Comparison of ENCODE assay signal across 10 mouse cellular contexts in genomic region chr12:84347192-84347591, GRCm38 (mm10). TPM values are rescaled to one million over a fixed set of nuclear protein-coding genes. Genes with fewer than 3 reads are reported as not detected.
DNase-seq lines count a peak whose midpoint lies in the region; ATAC-seq and TF ChIP-seq lines count a peak whose summit lies in the region.
"Had no signal": no experiment of that assay in that cellular context is flagged by ENCODE, and none has a peak within 500 bp of the region (broad histone marks: within the 10 kb centered on the region; RNA-seq: fewer than 3 reads in every experiment).

No protein-coding gene starts in this region.

- no peaks in the 10 kb centered on the region for H3K9me3 ChIP-seq in limb, embryonic 11.5 days (ENCODE audit: control insufficient read depth, low read length)
- H3K9me3 ChIP-seq in stomach, embryonic 16.5 days (replicated peaks; ENCODE audit: control insufficient read depth, low read length), result no peaks in the 10 kb centered on the region
- no peaks in the 10 kb centered on the region for H3K9me3 ChIP-seq in neural tube, embryonic 15.5 days (replicated peaks)
- H3K9me3 ChIP-seq: embryonic facial prominence, embryonic 12.5 days; megakaryocyte, embryonic 14.5 days had no signal

- WGBS in limb, embryonic 11.5 days, result 54% methylated on average over 2 of the region's 2 CpGs
- 41% methylated on average over 2 of the region's 2 CpGs for WGBS in stomach, embryonic 16.5 days
- 59% methylated on average over 2 of the region's 2 CpGs for WGBS in neural tube, embryonic 15.5 days

- H3K4me1 ChIP-seq in limb, embryonic 11.5 days (ENCODE audit: control insufficient read depth, insufficient read depth, low read length), result no peaks in the 10 kb centered on the region
- H3K4me1 ChIP-seq in stomach, embryonic 16.5 days (ENCODE audit: control insufficient read depth, insufficient read depth, low read length), result no peaks in the 10 kb centered on the region
- H3K4me1 ChIP-seq in neural tube, embryonic 15.5 days, result no peaks in the 10 kb centered on the region
- H3K4me1 ChIP-seq: embryonic facial prominence, embryonic 12.5 days had no signal

- no peak for ATAC-seq in limb, embryonic 11.5 days (ENCODE audit: insufficient number of reproducible peaks, low FRiP score, low TSS enrichment, low read depth)
- ATAC-seq in stomach, embryonic 16.5 days (ENCODE audit: insufficient read depth, low FRiP score), result peak; percentile 60; the same call in 1 of the 2 replicates
- ATAC-seq in neural tube, embryonic 15.5 days (ENCODE audit: low FRiP score), result no peak

- H3K27me3 ChIP-seq in limb, embryonic 11.5 days (ENCODE audit: control insufficient read depth, insufficient read depth, low read length), result no peaks in the 10 kb centered on the region
- H3K27me3 ChIP-seq in stomach, embryonic 16.5 days (ENCODE audit: control insufficient read depth, insufficient read depth, low read length), result no peaks in the 10 kb centered on the region
- H3K27me3 ChIP-seq in neural tube, embryonic 15.5 days (replicated peaks), result no peaks in the 10 kb centered on the region
- H3K27me3 ChIP-seq: embryonic facial prominence, embryonic 12.5 days; megakaryocyte, embryonic 14.5 days had no signal

- DNase-seq in layer of hippocampus, adult 2 months (ENCODE audit: low spot score in 2 of 2), result no peak
- no peak for DNase-seq in layer of hippocampus, postnatal 10 days (ENCODE audit: low spot score in 2 of 2)
- peak; percentile 47 for DNase-seq in Muller cell, postnatal 12 days (ENCODE audit: inconsistent ontology term)
- DNase-seq in embryo, embryonic 11.5 days (ENCODE audit: low read depth, low spot score), result peak; percentile 9
- peak; percentile 52 for DNase-seq in limb, embryonic 11.5 days (ENCODE audit: low spot score)
- DNase-seq in gastrocnemius, postnatal 25 days, result no peak

- H3K4me2 ChIP-seq in limb, embryonic 11.5 days (ENCODE audit: low read depth, severe bottlenecking), result no peak overlapping the region
- H3K4me2 ChIP-seq in stomach, embryonic 16.5 days (ENCODE audit: low read depth, low read length), result no peak overlapping the region
- H3K4me2 ChIP-seq in neural tube, embryonic 15.5 days, result no peak overlapping the region
- H3K4me2 ChIP-seq: embryonic facial prominence, embryonic 12.5 days had no signal

- peaks cover 4% of the 10 kb centered on the region; the same call in 1 of the 2 replicates for H3K36me3 ChIP-seq in limb, embryonic 11.5 days (ENCODE audit: control insufficient read depth, insufficient read depth, low read length)
- 0 out of 2 replicates have a peak, but pooled peaks cover 2% of the 10 kb centered on the region for H3K36me3 ChIP-seq in stomach, embryonic 16.5 days (ENCODE audit: control insufficient read depth, insufficient read depth, low read length)
- peaks cover 63% of the 10 kb centered on the region for H3K36me3 ChIP-seq in neural tube, embryonic 15.5 days

- no peak overlapping the region for H3K4me3 ChIP-seq in layer of hippocampus, adult 2 months
- H3K4me3 ChIP-seq in limb, embryonic 11.5 days (ENCODE audit: low read depth, low read length), result no peak overlapping the region
- no peak overlapping the region for H3K4me3 ChIP-seq in stomach, embryonic 16.5 days (replicated peaks; ENCODE audit: low read length)
- no peak overlapping the region for H3K4me3 ChIP-seq in neural tube, embryonic 15.5 days (replicated peaks)
- H3K4me3 ChIP-seq: embryonic facial prominence, embryonic 12.5 days; megakaryocyte, embryonic 14.5 days had no signal

- TF ChIP-seq CTCF in layer of hippocampus, adult 2 months (conservative IDR thresholded peaks at IDR 0.05), result peak; percentile 63

- H3K27ac ChIP-seq in layer of hippocampus, adult 2 months, result no peak overlapping the region
- no peak overlapping the region for H3K27ac ChIP-seq in limb, embryonic 11.5 days (replicated peaks; ENCODE audit: low read depth, low read length)
- no peak overlapping the region for H3K27ac ChIP-seq in stomach, embryonic 16.5 days (ENCODE audit: low read length)
- H3K27ac ChIP-seq in neural tube, embryonic 15.5 days (replicated peaks), result no peak overlapping the region
- H3K27ac ChIP-seq: embryonic facial prominence, embryonic 12.5 days had no signal

- H3K9ac ChIP-seq in limb, embryonic 11.5 days (ENCODE audit: low read length), result no peak overlapping the region
- no peak overlapping the region for H3K9ac ChIP-seq in stomach, embryonic 16.5 days (ENCODE audit: low read length)
- no peak overlapping the region for H3K9ac ChIP-seq in neural tube, embryonic 15.5 days (replicated peaks)
- H3K9ac ChIP-seq: embryonic facial prominence, embryonic 12.5 days had no signal

RNA-seq across cellular contexts. Expression of gene Coq6, which starts 14.3 kb away (rescaled TPM):
- total RNA-seq in layer of hippocampus, adult 2 months (2021), result 10 to 100 TPM; 26.0 to 27.2 TPM
- total RNA-seq in layer of hippocampus, postnatal 10 days (2021), result 10 to 100 TPM; 26.2 to 28.3 TPM
- polyA plus RNA-seq in limb, embryonic 11.5 days (2014; fragmentation: Nextera tagmentation; extraction: Ambion mirVana), result 40.5 and 46.0 TPM in 2 replicates
- polyA plus RNA-seq in stomach, embryonic 16.5 days (2015; fragmentation: Nextera tagmentation; extraction: Ambion mirVana), result 43.6 and 47.8 TPM in 2 replicates
- 10 to 100 TPM; 25.5 to 28.8 TPM for total RNA-seq in gastrocnemius, postnatal 25 days (2021)
- polyA plus RNA-seq in neural tube, embryonic 15.5 days (2015; fragmentation: Nextera tagmentation; extraction: Ambion mirVana), result 43.5 and 44.1 TPM in 2 replicates

RNA-seq across cellular contexts. Expression of gene Fam161b, which starts 14.4 kb away (rescaled TPM):
- total RNA-seq in layer of hippocampus, adult 2 months (2021), result 10 to 100 TPM; 12.5 to 12.6 TPM
- 10 to 100 TPM in 1 of 2 experiments, 1 to 10 TPM in 1; 9.4 to 10.5 TPM for total RNA-seq in layer of hippocampus, postnatal 10 days (2021)
- 3.3 and 4.0 TPM in 2 replicates for polyA plus RNA-seq in limb, embryonic 11.5 days (2014; fragmentation: Nextera tagmentation; extraction: Ambion mirVana)
- 2.6 and 3.6 TPM in 2 replicates for polyA plus RNA-seq in stomach, embryonic 16.5 days (2015; fragmentation: Nextera tagmentation; extraction: Ambion mirVana)
- total RNA-seq in gastrocnemius, postnatal 25 days (2021), result under 1 TPM; 0.64 to 0.83 TPM
- 16.0 and 16.8 TPM in 2 replicates for polyA plus RNA-seq in neural tube, embryonic 15.5 days (2015; fragmentation: Nextera tagmentation; extraction: Ambion mirVana)

RNA-seq across cellular contexts. Expression of gene Zfp410, which starts 30.5 kb away (rescaled TPM):
- total RNA-seq in layer of hippocampus, adult 2 months (2021), result 10 to 100 TPM; 39.3 to 41.0 TPM
- 10 to 100 TPM; 35.7 to 41.9 TPM for total RNA-seq in layer of hippocampus, postnatal 10 days (2021)
- polyA plus RNA-seq in limb, embryonic 11.5 days (2014; fragmentation: Nextera tagmentation; extraction: Ambion mirVana), result 111 and 125 TPM in 2 replicates
- 65.4 and 70.2 TPM in 2 replicates for polyA plus RNA-seq in stomach, embryonic 16.5 days (2015; fragmentation: Nextera tagmentation; extraction: Ambion mirVana)
- total RNA-seq in gastrocnemius, postnatal 25 days (2021), result 10 to 100 TPM; 15.9 to 17.8 TPM
- 60.6 and 61.2 TPM in 2 replicates for polyA plus RNA-seq in neural tube, embryonic 15.5 days (2015; fragmentation: Nextera tagmentation; extraction: Ambion mirVana)

Comparison
In these comparisons a context has a peak if more than half of its experiments do, and no peak if none do; other contexts are left out.
1. DNase-seq: peak in Muller cell, postnatal 12 days (single experiment), embryo, embryonic 11.5 days (single experiment) and limb, embryonic 11.5 days (single experiment); none in layer of hippocampus, adult 2 months (0 of 2), layer of hippocampus, postnatal 10 days (0 of 2) and gastrocnemius, postnatal 25 days (single experiment).
2. RNA of gene Fam161b, which starts 14.4 kb away (total RNA-seq): 12.5 to 12.6 TPM in layer of hippocampus, adult 2 months and 9.4 to 10.5 TPM in layer of hippocampus, postnatal 10 days; 0.64 to 0.83 TPM in gastrocnemius, postnatal 25 days; every median in the first group is over 4 times any median in the second.